Mouse (Mus musculus) stomach, postnatal 0 days (tissue): ENCODE measurements around the gene Sf3a2. TPM values are rescaled to one million over a fixed set of nuclear protein-coding genes. Genes with fewer than 3 reads are reported as not detected.

Experiments
- ATAC-seq: fragments of 200-750 bp; cut with Nextera tagmentation; 2 replicates; pipeline ENCODE4 v1.8.0; 2017; ENCODE audit not compliant: low FRiP score, low TSS enrichment
- DNase-seq: peaks from one replicate; pipeline ENCODE4 v3.0.0-alpha.2; 2016; ENCODE audit warnings: low spot score
- H3K27ac ChIP-seq: fragments of 300-500 bp; sonication (generic); replicated peaks from 2 replicates; pipeline ENCODE4 v1.5.1; 2014; ENCODE audit warnings: mild to moderate bottlenecking, control low read depth
- H3K27me3 ChIP-seq: fragments of 300-500 bp; sonication (generic); 2 replicates; pipeline ENCODE4 v1.6.1; 2014; ENCODE audit warnings: low read length; ENCODE audit not compliant: control insufficient read depth, insufficient read depth
- H3K36me3 ChIP-seq: fragments of 300-500 bp; sonication (generic); 2 replicates; pipeline ENCODE4 v1.6.1; 2014; ENCODE audit warnings: low read length, mixed read lengths; ENCODE audit not compliant: control insufficient read depth, insufficient read depth
- H3K4me1 ChIP-seq: fragments of 300-500 bp; sonication (generic); replicated peaks from 2 replicates; pipeline ENCODE4 v1.6.1; 2014; ENCODE audit warnings: antibody characterized with exemption; ENCODE audit not compliant: control insufficient read depth, insufficient read depth
- H3K4me2 ChIP-seq: fragments of 300-500 bp; sonication (generic); replicated peaks from 2 replicates; pipeline ENCODE4 v1.6.1; 2014; ENCODE audit warnings: low read depth, mild to moderate bottlenecking, control low read depth, moderate library complexity
- H3K4me3 ChIP-seq: fragments of 300-500 bp; sonication (generic); 2 replicates; pipeline ENCODE4 v1.5.1; 2014; ENCODE audit warnings: low read depth, low read length, control low read depth
- H3K9ac ChIP-seq: fragments of 300-500 bp; sonication (generic); 2 replicates; pipeline ENCODE4 v1.6.1; 2014; ENCODE audit warnings: mild to moderate bottlenecking, low read length, control low read depth, mixed read lengths
- H3K9me3 ChIP-seq: fragments of 300-500 bp; sonication (generic); 2 replicates; pipeline ENCODE4 v1.6.1; 2016; ENCODE audit warnings: low read length; ENCODE audit not compliant: control insufficient read depth
- CTCF ChIP-seq: IDR thresholded peaks from 2 replicates; pipeline ENCODE4 v1.5.1; 2016; ENCODE audit warnings: antibody characterized with exemption, low read depth, mild to moderate bottlenecking, moderate library complexity
- EP300 ChIP-seq: optimal IDR thresholded peaks from 2 replicates; pipeline ENCODE3; 2016; ENCODE audit warnings: antibody characterized with exemption
- WGBS: fragments of 180-500 bp; shearing (Covaris S2); extraction: QIAGEN DNeasy Blood & Tissue Kit; methylation state at CpG from one replicate; pipeline ENCODE4 v1.1.7; 2014; 5-methylcytosine and 5-hydroxymethylcytosine counted together
- polyA plus RNA-seq: library from polyadenylated mRNA; unstranded; fragments of >200 nt; fragmentation: Nextera tagmentation; extraction: Ambion mirVana; gene quantifications from 2 replicates; pipeline ENCODE4 v1.2.1, GENCODE M21; 2015

Sf3a2 gene
- polyA plus RNA-seq, 1 experiment from 2014 or later, result 27.7 TPM

DNA sequence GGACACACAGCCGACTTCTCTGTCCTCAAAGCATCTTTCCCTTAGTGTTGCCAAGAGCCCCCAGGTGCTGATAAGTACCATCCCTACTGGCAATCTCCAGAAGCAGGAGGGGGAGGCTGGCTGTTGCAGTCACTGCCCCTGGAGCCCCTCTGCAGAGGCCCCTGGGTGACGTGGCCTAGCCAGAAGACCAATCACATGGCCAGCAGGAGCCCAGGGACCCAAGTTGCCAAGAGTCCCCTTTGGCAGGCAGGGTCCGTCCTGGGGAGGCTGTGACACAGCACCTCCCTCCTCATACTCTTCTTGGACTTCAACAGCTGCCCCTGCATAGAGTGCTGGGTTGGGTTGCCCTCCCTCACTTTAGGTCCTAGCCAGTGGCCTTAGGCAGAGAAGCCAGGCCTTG is 5.0 kb downstream of the Sf3a2 start:
- Histone ChIP-seq H3K9me3 (no peaks in the 10 kb centered on the region), H3K9ac (no peak overlapping the region), H3K4me2 (no peak overlapping the region), H3K4me3 (no peak overlapping the region), H3K27ac (no peak overlapping the region), H3K27me3 (no peaks in the 10 kb centered on the region), H3K4me1 (0 out of 2 replicates have a peak, but pooled peaks cover 2% of the 10 kb centered on the region), H3K36me3 (peaks cover 30% of the 10 kb centered on the region)
- 79% methylated on average over 3 of the region's 3 CpGs for WGBS
- DNase-seq (peak; percentile 14), ATAC-seq (no peak)
- TF ChIP-seq EP300, result no peak
- TF ChIP-seq CTCF, result no peak

GRCm38 (mm10) chr10:80804340-80804739 is 6.3 kb downstream of the Sf3a2 start:
- H3K36me3 ChIP-seq, result peaks cover 30% of the 10 kb centered on the region
- no peak overlapping the region for H3K27ac ChIP-seq
- no peak for DNase-seq
- no peaks in the 10 kb centered on the region for H3K27me3 ChIP-seq
- H3K9me3 ChIP-seq, result no peaks in the 10 kb centered on the region
- no peak for ATAC-seq
- no peak overlapping the region for H3K4me3 ChIP-seq
- no peak overlapping the region for H3K9ac ChIP-seq
- TF ChIP-seq CTCF (no peak), EP300 (no peak)
- WGBS, result 100% methylated on average over 2 of the region's 2 CpGs
- H3K4me1 ChIP-seq, result 0 out of 2 replicates have a peak, but pooled peaks cover 2% of the 10 kb centered on the region
- no peak overlapping the region for H3K4me2 ChIP-seq

GRCm38 (mm10) chr10:80804916-80805315 is 6.9 kb downstream of the Sf3a2 start, which contains the start of gene Amh:
Amh (plus strand) TSS chr10:80805243.
- WGBS, result 63% methylated on average over 6 of the region's 6 CpGs
- Histone ChIP-seq H3K27ac (no peak within 1 kb of the TSS), H3K27me3 (no peaks in the 10 kb centered on the region), H3K9ac (no peak within 1 kb of the TSS), H3K4me2 (no peak within 1 kb of the TSS), H3K36me3 (peaks cover 30% of the 10 kb centered on the region), H3K4me1 (no peaks in the 10 kb centered on the region), H3K4me3 (no peak within 1 kb of the TSS), H3K9me3 (no peaks in the 10 kb centered on the region)
- TF ChIP-seq CTCF (no peak), EP300 (no peak)
- peak; percentile 19 for DNase-seq
- ATAC-seq, result no peak

DNA sequence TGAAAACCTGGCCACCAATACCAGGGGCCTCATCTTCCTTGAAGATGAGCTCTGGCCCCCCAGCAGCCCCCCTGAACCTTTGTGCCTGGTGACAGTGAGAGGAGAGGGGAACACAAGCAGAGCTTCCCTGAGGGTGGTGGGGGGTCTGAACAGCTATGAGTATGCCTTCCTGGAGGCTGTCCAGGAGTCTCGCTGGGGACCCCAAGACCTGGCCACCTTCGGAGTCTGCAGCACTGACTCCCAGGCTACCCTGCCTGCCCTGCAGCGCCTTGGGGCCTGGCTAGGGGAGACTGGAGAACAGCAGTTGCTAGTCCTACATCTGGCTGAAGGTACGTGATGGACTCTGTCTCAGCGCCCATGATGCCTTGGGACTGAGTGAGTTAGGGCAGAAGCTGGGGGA is 7.3 kb downstream of the Sf3a2 start:
- Histone ChIP-seq H3K4me3 (no peak overlapping the region), H3K4me1 (no peaks in the 10 kb centered on the region), H3K36me3 (peaks cover 30% of the 10 kb centered on the region), H3K27ac (no peak overlapping the region), H3K4me2 (no peak overlapping the region), H3K27me3 (no peaks in the 10 kb centered on the region), H3K9me3 (no peaks in the 10 kb centered on the region), H3K9ac (no peak overlapping the region)
- ATAC-seq (no peak), DNase-seq (peak; percentile 13)
- TF ChIP-seq EP300 (no peak), CTCF (no peak)
- 65% methylated on average over 3 of the region's 5 CpGs for WGBS

DNA sequence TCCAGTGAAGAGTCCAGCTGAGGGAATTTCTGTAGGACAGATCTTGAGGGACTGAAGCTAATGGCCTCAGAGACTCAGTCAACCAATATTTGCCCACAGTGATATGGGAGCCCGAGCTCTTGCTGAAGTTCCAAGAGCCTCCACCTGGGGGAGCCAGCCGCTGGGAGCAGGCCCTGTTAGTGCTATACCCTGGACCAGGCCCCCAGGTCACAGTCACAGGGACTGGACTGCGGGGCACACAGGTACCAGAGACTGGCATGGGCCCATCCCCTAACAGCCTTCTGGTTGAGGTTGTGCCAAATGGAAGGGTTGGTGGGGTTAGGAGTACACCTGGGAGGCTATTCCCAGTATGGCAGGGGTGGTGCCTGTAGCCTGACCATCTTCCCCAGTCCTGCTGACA is 7.9 kb downstream of the Sf3a2 start:
- WGBS, result 13% methylated on average over 3 of the region's 3 CpGs
- no peaks in the 10 kb centered on the region for H3K4me1 ChIP-seq
- H3K4me3 ChIP-seq, result no peak overlapping the region
- H3K4me2 ChIP-seq, result no peak overlapping the region
- H3K27me3 ChIP-seq, result no peaks in the 10 kb centered on the region
- no peak overlapping the region for H3K27ac ChIP-seq
- no peak overlapping the region for H3K9ac ChIP-seq
- H3K36me3 ChIP-seq, result peaks cover 30% of the 10 kb centered on the region
- peak; percentile 91 for DNase-seq
- peak; percentile 69 for ATAC-seq
- H3K9me3 ChIP-seq, result no peaks in the 10 kb centered on the region
- TF ChIP-seq EP300 (no peak), CTCF (peak; percentile 84)

DNA sequence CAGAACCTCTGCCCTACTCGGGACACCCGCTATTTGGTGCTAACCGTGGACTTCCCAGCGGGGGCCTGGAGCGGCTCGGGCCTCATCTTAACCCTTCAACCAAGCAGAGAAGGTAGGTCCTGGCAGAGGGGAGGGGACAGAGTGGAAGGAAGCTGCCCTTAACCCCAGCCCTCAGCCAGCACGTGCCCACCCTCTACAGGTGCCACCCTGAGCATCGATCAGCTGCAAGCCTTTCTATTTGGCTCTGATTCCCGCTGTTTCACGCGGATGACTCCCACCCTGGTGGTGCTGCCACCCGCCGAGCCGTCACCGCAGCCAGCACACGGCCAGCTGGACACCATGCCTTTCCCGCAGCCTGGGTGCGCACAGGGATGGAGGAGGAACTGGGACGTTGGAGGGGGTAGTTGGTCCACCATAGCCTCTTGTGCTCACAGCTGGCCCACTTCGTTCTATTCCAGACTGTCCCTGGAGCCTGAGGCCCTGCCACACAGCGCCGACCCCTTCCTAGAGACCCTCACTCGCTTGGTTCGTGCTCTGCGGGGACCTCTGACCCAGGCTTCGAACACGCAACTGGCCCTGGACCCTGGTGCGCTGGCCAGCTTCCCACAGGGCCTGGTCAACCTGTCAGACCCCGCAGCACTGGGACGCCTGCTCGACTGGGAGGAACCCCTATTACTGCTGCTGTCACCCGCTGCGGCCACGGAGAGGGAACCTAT is 8.5 kb downstream of the Sf3a2 start:
- Histone ChIP-seq H3K36me3 (peaks cover 26% of the 10 kb centered on the region), H3K27me3 (no peaks in the 10 kb centered on the region), H3K9ac (peak overlapping the region; percentile 58), H3K4me2 (peak overlapping the region; percentile 88), H3K4me1 (no peaks in the 10 kb centered on the region), H3K4me3 (peak overlapping the region; percentile 43), H3K27ac (0 out of 2 replicates have a peak overlapping the region, but pooled peaks have one; percentile 49), H3K9me3 (no peaks in the 10 kb centered on the region)
- TF ChIP-seq EP300 (no peak), CTCF (no peak)
- ATAC-seq, result no peak
- no peak for DNase-seq
- 49% methylated on average over 31 of the region's 34 CpGs for WGBS
